Mouse (Mus musculus): ENCODE measurements at regions not wholly inside any gene's neighbourhood (a gene's known extent, or its start where the extent isn't known, plus 50 kb on each side); places are given as distances from the start of the nearest gene placed in this dataset.
"Not testable (repeated sequence)": the region's sequence is repeated elsewhere in the genome, so short reads cannot be mapped to it uniquely, and the experiment has no call there.

DNA sequence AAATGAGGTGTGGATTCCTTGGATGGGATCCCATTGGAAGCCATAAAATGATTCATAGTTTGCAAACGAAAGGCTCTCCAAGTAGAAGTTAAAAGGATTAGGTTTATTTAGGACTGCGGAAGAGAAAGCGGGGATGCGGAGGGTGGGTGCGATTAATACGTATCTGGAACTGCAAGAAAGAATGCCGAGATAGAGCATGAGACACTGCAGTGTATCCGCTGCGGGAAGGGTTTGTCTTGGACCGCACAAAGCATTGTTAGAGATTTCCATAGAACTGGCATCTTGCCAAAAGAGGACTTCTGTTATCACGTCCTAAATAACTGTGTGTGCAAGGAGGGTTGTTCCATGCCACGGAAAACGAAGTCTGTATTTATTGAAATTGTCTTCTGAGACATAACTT, 341.4 kb upstream of the Hand2 start:
- no peaks in the 10 kb centered on the region for H3K27me3 ChIP-seq (replicated peaks; ENCODE audit: control insufficient read depth, insufficient read depth, low read length)
- ATAC-seq: no peak
- 84% methylated on average over 13 of the region's 13 CpGs for WGBS
- H3K9me3 ChIP-seq (replicated peaks; ENCODE audit: control insufficient read depth, low read length): no peaks in the 10 kb centered on the region
- no peaks in the 10 kb centered on the region for H3K36me3 ChIP-seq (ENCODE audit: control insufficient read depth, insufficient read depth, low read length)
- no peak overlapping the region for H3K4me3 ChIP-seq (ENCODE audit: low read depth, low read length)
- no peak overlapping the region for H3K9ac ChIP-seq (ENCODE audit: low read length)
- peak; percentile 10 for DNase-seq (ENCODE audit: low spot score)
- H3K27ac ChIP-seq (ENCODE audit: low read depth, low read length): no peak overlapping the region
- H3K4me2 ChIP-seq (ENCODE audit: low read length): no peak overlapping the region
- H3K4me1 ChIP-seq (ENCODE audit: control insufficient read depth, insufficient read depth, low read length): no peaks in the 10 kb centered on the region

- no peaks in the 10 kb centered on the region for H3K9me3 ChIP-seq (replicated peaks; ENCODE audit: control insufficient read depth, low read length)
- H3K27ac ChIP-seq (ENCODE audit: low read depth, low read length): no peak overlapping the region
- H3K4me3 ChIP-seq (ENCODE audit: low read depth, low read length): no peak overlapping the region
- WGBS: 75% methylated on average over 6 of the region's 6 CpGs
- ATAC-seq (no peak), DNase-seq (ENCODE audit: low spot score) (no peak)
- H3K27me3 ChIP-seq (replicated peaks; ENCODE audit: control insufficient read depth, insufficient read depth, low read length): no peaks in the 10 kb centered on the region
- no peak overlapping the region for H3K4me2 ChIP-seq (ENCODE audit: low read length)
- H3K4me1 ChIP-seq (ENCODE audit: control insufficient read depth, insufficient read depth, low read length): no peaks in the 10 kb centered on the region
- H3K36me3 ChIP-seq (ENCODE audit: control insufficient read depth, insufficient read depth, low read length): no peaks in the 10 kb centered on the region
- no peak overlapping the region for H3K9ac ChIP-seq (ENCODE audit: low read length)
Measured at GRCm38 (mm10) chr8:57010318-57011024, 310.3 kb upstream of the Hand2 start.

DNA sequence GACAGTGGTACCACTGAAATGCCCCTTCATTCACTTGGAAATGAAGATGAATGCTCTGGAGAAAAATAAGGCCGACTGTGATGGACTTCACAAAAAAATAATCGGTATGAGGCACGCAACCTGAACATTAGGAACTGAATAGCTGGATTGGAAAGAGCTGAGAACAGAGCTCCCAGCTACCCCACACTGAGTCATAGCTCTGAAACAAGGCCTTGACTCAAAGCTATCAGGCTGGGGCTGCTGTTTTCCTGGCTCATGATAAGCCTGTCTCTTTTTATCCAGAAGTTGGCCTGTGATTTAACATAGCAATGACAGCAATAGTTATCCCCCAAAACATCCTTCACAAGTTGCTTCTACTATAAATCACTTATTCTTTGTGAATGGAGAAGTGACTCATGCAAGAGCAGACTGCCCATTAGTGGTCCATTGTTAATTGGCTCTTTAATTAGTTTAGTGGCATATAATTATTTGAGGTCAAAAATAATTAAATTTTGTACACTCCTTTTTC, 306.9 kb upstream of the Hand2 start:
- Histone ChIP-seq H3K4me1 (ENCODE audit: control insufficient read depth, insufficient read depth, low read length) (no peaks in the 10 kb centered on the region), H3K4me2 (ENCODE audit: low read length) (no peak overlapping the region), H3K4me3 (ENCODE audit: low read depth, low read length) (no peak overlapping the region), H3K27me3 (replicated peaks; ENCODE audit: control insufficient read depth, insufficient read depth, low read length) (no peaks in the 10 kb centered on the region), H3K36me3 (ENCODE audit: control insufficient read depth, insufficient read depth, low read length) (no peaks in the 10 kb centered on the region), H3K9ac (ENCODE audit: low read length) (no peak overlapping the region), H3K27ac (ENCODE audit: low read depth, low read length) (no peak overlapping the region), H3K9me3 (replicated peaks; ENCODE audit: control insufficient read depth, low read length) (no peaks in the 10 kb centered on the region)
- ATAC-seq (no peak), DNase-seq (ENCODE audit: low spot score) (peak; percentile 27)
- WGBS: 32% methylated on average over 3 of the region's 3 CpGs

DNA sequence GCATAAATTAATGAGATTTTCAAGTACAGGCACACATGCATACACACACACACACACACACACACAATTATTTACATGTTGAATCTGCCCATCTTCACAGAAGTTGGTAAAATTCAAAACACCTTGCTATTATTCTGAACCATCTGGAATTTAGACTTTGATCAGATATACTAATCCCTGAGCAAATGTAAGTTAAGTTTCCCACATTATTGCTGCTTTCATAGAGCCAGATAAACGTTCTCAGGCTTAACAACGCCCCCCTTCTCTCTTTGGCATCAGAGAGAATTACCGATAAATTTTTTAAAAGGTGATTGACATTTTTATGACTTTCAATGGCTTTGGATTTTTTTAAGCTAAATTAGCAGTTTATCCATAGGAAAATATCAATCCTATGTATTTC, 304.5 kb upstream of the Hand2 start:
- no peak overlapping the region for H3K4me3 ChIP-seq (ENCODE audit: low read depth, low read length)
- DNase-seq (ENCODE audit: low spot score) (no peak), ATAC-seq (no peak)
- no peak overlapping the region for H3K9ac ChIP-seq (ENCODE audit: low read length)
- no peaks in the 10 kb centered on the region for H3K4me1 ChIP-seq (ENCODE audit: control insufficient read depth, insufficient read depth, low read length)
- no peaks in the 10 kb centered on the region for H3K9me3 ChIP-seq (replicated peaks; ENCODE audit: control insufficient read depth, low read length)
- WGBS: 64% methylated on average over 3 of the region's 3 CpGs
- no peak overlapping the region for H3K27ac ChIP-seq (ENCODE audit: low read depth, low read length)
- no peaks in the 10 kb centered on the region for H3K27me3 ChIP-seq (replicated peaks; ENCODE audit: control insufficient read depth, insufficient read depth, low read length)
- H3K36me3 ChIP-seq (ENCODE audit: control insufficient read depth, insufficient read depth, low read length): no peaks in the 10 kb centered on the region
- no peak overlapping the region for H3K4me2 ChIP-seq (ENCODE audit: low read length)

DNA sequence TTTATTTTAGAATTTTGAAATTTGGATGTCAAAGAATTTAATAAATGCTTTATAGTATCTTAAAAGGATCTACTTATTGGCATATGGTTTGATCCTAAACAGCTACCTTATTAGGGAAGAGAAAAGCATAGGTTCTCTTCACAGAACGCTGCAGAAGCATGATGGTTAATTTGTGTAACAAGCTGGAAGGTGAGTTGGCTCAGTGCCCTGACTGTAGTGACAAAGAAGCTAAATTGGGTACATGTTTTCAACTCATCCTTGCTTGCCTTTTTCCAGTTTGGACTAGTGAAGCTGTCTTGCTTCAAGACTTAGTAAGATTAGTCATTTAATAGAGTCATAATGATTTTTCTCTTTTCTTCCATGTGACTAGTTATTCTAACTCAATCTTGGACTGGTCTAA, 292.7 kb upstream of the Hand2 start:
- H3K4me3 ChIP-seq (ENCODE audit: low read depth, low read length); H3K4me2 ChIP-seq (ENCODE audit: low read length); H3K36me3 ChIP-seq (ENCODE audit: control insufficient read depth, insufficient read depth, low read length); H3K9ac ChIP-seq (ENCODE audit: low read length); H3K27me3 ChIP-seq (replicated peaks; ENCODE audit: control insufficient read depth, insufficient read depth, low read length); ATAC-seq; DNase-seq (ENCODE audit: low spot score); H3K4me1 ChIP-seq (ENCODE audit: control insufficient read depth, insufficient read depth, low read length); H3K9me3 ChIP-seq (replicated peaks; ENCODE audit: control insufficient read depth, low read length); H3K27ac ChIP-seq (ENCODE audit: low read depth, low read length): not testable (repeated sequence)
- WGBS: 63% methylated on average over 1 of the region's 1 CpGs

DNA sequence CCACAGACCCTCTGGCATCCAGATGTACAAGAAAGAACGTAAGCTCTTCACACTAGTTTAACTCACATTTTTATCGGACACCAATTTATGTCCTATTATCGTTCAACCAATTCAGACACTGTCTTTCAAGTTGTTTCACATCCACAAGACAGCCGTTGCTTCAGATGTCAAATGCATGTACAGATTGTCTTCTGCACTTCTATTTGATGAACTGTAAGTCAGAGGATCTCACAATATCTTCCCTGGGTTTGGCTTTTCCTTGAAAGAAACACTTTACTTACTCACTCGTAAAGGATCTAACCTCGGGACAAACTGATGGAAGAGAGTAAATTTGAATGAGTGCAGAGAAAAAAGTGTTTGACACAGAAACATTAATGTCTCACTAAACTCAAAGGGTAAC, 272.3 kb upstream of the Hand2 start:
- Histone ChIP-seq H3K4me3 (ENCODE audit: low read depth, low read length) (no peak overlapping the region), H3K9ac (ENCODE audit: low read length) (no peak overlapping the region), H3K36me3 (ENCODE audit: control insufficient read depth, insufficient read depth, low read length) (no peaks in the 10 kb centered on the region), H3K27me3 (replicated peaks; ENCODE audit: control insufficient read depth, insufficient read depth, low read length) (no peaks in the 10 kb centered on the region), H3K4me1 (ENCODE audit: control insufficient read depth, insufficient read depth, low read length) (no peaks in the 10 kb centered on the region), H3K9me3 (replicated peaks; ENCODE audit: control insufficient read depth, low read length) (no peaks in the 10 kb centered on the region), H3K4me2 (ENCODE audit: low read length) (no peak overlapping the region), H3K27ac (ENCODE audit: low read depth, low read length) (no peak overlapping the region)
- DNase-seq (ENCODE audit: low spot score) (no peak), ATAC-seq (no peak)
- WGBS: 90% methylated on average over 6 of the region's 6 CpGs

- no peak for DNase-seq (ENCODE audit: low spot score)
Measured at GRCm38 (mm10) chr8:57048909-57049308, 271.9 kb upstream of the Hand2 start.

GRCm38 (mm10) chr8:57052661-57053060, 268.1 kb upstream of the Hand2 start:
- Histone ChIP-seq H3K9ac (ENCODE audit: low read length) (no peak overlapping the region), H3K27me3 (replicated peaks; ENCODE audit: control insufficient read depth, insufficient read depth, low read length) (no peaks in the 10 kb centered on the region), H3K9me3 (replicated peaks; ENCODE audit: control insufficient read depth, low read length) (no peaks in the 10 kb centered on the region), H3K4me1 (ENCODE audit: control insufficient read depth, insufficient read depth, low read length) (no peaks in the 10 kb centered on the region), H3K27ac (ENCODE audit: low read depth, low read length) (no peak overlapping the region), H3K4me2 (ENCODE audit: low read length) (no peak overlapping the region), H3K4me3 (ENCODE audit: low read depth, low read length) (no peak overlapping the region), H3K36me3 (ENCODE audit: control insufficient read depth, insufficient read depth, low read length) (no peaks in the 10 kb centered on the region)
- ATAC-seq: no peak
- no peak for DNase-seq (ENCODE audit: low spot score)
- WGBS: 77% methylated on average over 4 of the region's 4 CpGs

More at GRCm38 (mm10) chr8:57048909-57049308, 271.9 kb upstream of the Hand2 start:
- Histone ChIP-seq H3K9me3 (replicated peaks; ENCODE audit: control insufficient read depth, low read length) (no peaks in the 10 kb centered on the region), H3K4me2 (ENCODE audit: low read length) (no peak overlapping the region), H3K9ac (ENCODE audit: low read length) (no peak overlapping the region), H3K4me3 (ENCODE audit: low read depth, low read length) (no peak overlapping the region), H3K27me3 (replicated peaks; ENCODE audit: control insufficient read depth, insufficient read depth, low read length) (no peaks in the 10 kb centered on the region), H3K27ac (ENCODE audit: low read depth, low read length) (no peak overlapping the region), H3K4me1 (ENCODE audit: control insufficient read depth, insufficient read depth, low read length) (no peaks in the 10 kb centered on the region), H3K36me3 (ENCODE audit: control insufficient read depth, insufficient read depth, low read length) (no peaks in the 10 kb centered on the region)
- WGBS: 80% methylated on average over 3 of the region's 3 CpGs
- ATAC-seq: no peak

DNA sequence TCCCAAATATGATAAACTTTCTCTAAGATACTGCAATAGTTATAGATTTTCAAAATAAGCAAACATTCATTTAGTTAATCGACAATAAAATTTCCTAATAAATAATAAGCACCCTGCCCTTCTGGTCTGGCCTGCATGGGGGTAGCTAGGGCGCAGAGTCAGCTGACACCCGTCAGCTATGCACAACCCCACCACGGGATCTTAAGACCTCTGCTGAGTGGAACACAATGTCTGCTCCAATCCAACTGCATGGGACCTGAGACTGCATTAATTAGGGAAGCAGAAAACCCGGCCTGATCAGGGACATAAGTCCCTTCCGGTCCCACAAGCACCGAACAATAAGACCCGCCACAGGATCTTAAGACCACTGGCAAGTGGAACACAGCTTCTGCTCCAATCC, 243.8 kb upstream of the Hand2 start:
- H3K9ac ChIP-seq (ENCODE audit: low read length): no peak overlapping the region
- H3K4me2 ChIP-seq (ENCODE audit: low read length): no peak overlapping the region
- H3K4me1 ChIP-seq (ENCODE audit: control insufficient read depth, insufficient read depth, low read length): no peaks in the 10 kb centered on the region
- no peaks in the 10 kb centered on the region for H3K27me3 ChIP-seq (replicated peaks; ENCODE audit: control insufficient read depth, insufficient read depth, low read length)
- H3K9me3 ChIP-seq (replicated peaks; ENCODE audit: control insufficient read depth, low read length): no peaks in the 10 kb centered on the region
- H3K27ac ChIP-seq (ENCODE audit: low read depth, low read length): no peak overlapping the region
- H3K4me3 ChIP-seq (ENCODE audit: low read depth, low read length): no peak overlapping the region
- H3K36me3 ChIP-seq (ENCODE audit: control insufficient read depth, insufficient read depth, low read length): no peaks in the 10 kb centered on the region
- ATAC-seq (no peak), DNase-seq (ENCODE audit: low spot score) (no peak)
- 63% methylated on average over 8 of the region's 8 CpGs for WGBS

All from forebrain, embryonic 14.5 days (tissue).